ENCODE assay signal across 29 mouse cellular contexts in genomic region chr1:86452713-86453112, GRCm38 (mm10). TPM values are rescaled to one million over a fixed set of nuclear protein-coding genes. Genes with fewer than 3 reads are reported as not detected.
DNase-seq lines count a peak whose midpoint lies in the region; ATAC-seq and TF ChIP-seq lines count a peak whose summit lies in the region.
"Had no signal": no experiment of that assay in that cellular context is flagged by ENCODE, and none has a peak within 500 bp of the region (broad histone marks: within the 10 kb centered on the region; RNA-seq: fewer than 3 reads in every experiment).

No protein-coding gene starts in this region.

- no peak for TF ChIP-seq CTCF in left cerebral cortex, adult 2 months (IDR thresholded peaks at IDR 0.05)

- no peak overlapping the region for H3K4me2 ChIP-seq in heart, embryonic 11.5 days

- H3K4me3 ChIP-seq in heart, embryonic 10.5 days, result no peak overlapping the region
- no peak overlapping the region for H3K4me3 ChIP-seq in heart, embryonic 11.5 days (ENCODE audit: low read depth, low read length)
- H3K4me3 ChIP-seq in left cerebral cortex, adult 2 months, result no peak overlapping the region

- 0 out of 2 replicates have a peak overlapping the region, but pooled peaks have one; percentile 13 for H3K27ac ChIP-seq in heart, embryonic 10.5 days
- no peak overlapping the region for H3K27ac ChIP-seq in heart, embryonic 11.5 days (ENCODE audit: low read depth, low read length)
- no peak overlapping the region for H3K27ac ChIP-seq in left cerebral cortex, adult 2 months

- WGBS in heart, embryonic 10.5 days, result 71% methylated on average over 5 of the region's 5 CpGs
- WGBS in heart, embryonic 11.5 days (ENCODE audit: insufficient replicate concordance), result 71% methylated on average over 5 of the region's 5 CpGs

- no peak for DNase-seq in heart, embryonic 10.5 days (ENCODE audit: low spot score)
- DNase-seq in R1 (ENCODE audit: low read depth, low spot score) (peak; percentile 58), ZHBTc4 (ENCODE audit: low read depth, low spot score) (peak; percentile 61)
- DNase-seq in ovary, adult 18-20 months (ENCODE audit: low spot score), result no peak
- no peak for DNase-seq in left cerebral cortex, adult 2 months (ENCODE audit: extremely low spot score in 1 of 2, low spot score in 2 of 2)
- DNase-seq: adrenal gland, adult 2 months; adrenal gland, adult 8-10 months; adrenal gland, postnatal 10 days; adrenal gland, postnatal 14 days; adrenal gland, postnatal 25 days; adrenal gland, postnatal 36 days; B cell, adult 2 months; cerebellum, adult 11 months; cerebellum, adult 11-12 months; cerebellum, adult 18-20 months; cerebellum, adult 2 months; cerebellum, adult 8-10 months had no signal

- H3K36me3 ChIP-seq in heart, embryonic 10.5 days, result no peaks in the 10 kb centered on the region
- no peaks in the 10 kb centered on the region for H3K36me3 ChIP-seq in heart, embryonic 11.5 days (ENCODE audit: control insufficient read depth, insufficient read depth, low read length)
- H3K36me3 ChIP-seq: G1E had no signal

- intact Hi-C loops in left cerebral cortex, adult 2 months (cut with DNase I), result no loop called here

- no peaks in the 10 kb centered on the region for H3K9me3 ChIP-seq in heart, embryonic 10.5 days
- H3K9me3 ChIP-seq in heart, embryonic 11.5 days (replicated peaks; ENCODE audit: control insufficient read depth, low read length), result no peaks in the 10 kb centered on the region
- H3K9me3 ChIP-seq: G1E had no signal

- H3K27me3 ChIP-seq in heart, embryonic 10.5 days (ENCODE audit: insufficient read depth, poor library complexity, severe bottlenecking), result no peaks in the 10 kb centered on the region
- H3K27me3 ChIP-seq in heart, embryonic 11.5 days (ENCODE audit: control insufficient read depth, insufficient read depth, low read length), result no peaks in the 10 kb centered on the region
- H3K27me3 ChIP-seq: CH12.LX, Patski had no signal

- H3K9ac ChIP-seq in heart, embryonic 11.5 days (ENCODE audit: low read depth, low read length), result no peak overlapping the region

- H3K4me1 ChIP-seq in heart, embryonic 10.5 days, result peaks cover 7% of the 10 kb centered on the region
- H3K4me1 ChIP-seq in heart, embryonic 11.5 days (ENCODE audit: control insufficient read depth, insufficient read depth, low read length), result peaks cover 7% of the 10 kb centered on the region; the same call in 1 of the 2 replicates

- ATAC-seq in heart, embryonic 11.5 days (replicated peaks; ENCODE audit: insufficient number of reproducible peaks, low FRiP score, low TSS enrichment), result no peak
- ATAC-seq: activated CD4-positive, CD25-positive, alpha-beta regulatory T cell, adult 4 months; CD4-positive, CD25-positive, alpha-beta regulatory T cell, adult 4 months; Patski had no signal

RNA-seq across cellular contexts. Expression of gene Tex44, which starts 26.6 kb away (rescaled TPM):
- polyA plus RNA-seq in heart, embryonic 10.5 days (2016; fragmentation: Nextera tagmentation; extraction: Ambion mirVana), result not detected in 2 replicates
- not detected in 2 replicates for polyA plus RNA-seq in heart, embryonic 11.5 days (2014; fragmentation: Nextera tagmentation; extraction: Ambion mirVana)
- not detected for total RNA-seq in left cerebral cortex, adult 2 months (2021)
- total RNA-seq: adrenal gland, adult 18-20 months; adrenal gland, adult 2 months; adrenal gland, adult 8-10 months; adrenal gland, postnatal 10 days; adrenal gland, postnatal 14 days; adrenal gland, postnatal 25 days; adrenal gland, postnatal 36 days; adrenal gland, postnatal 4 days; CH12.LX; ES-E14; MEL had no signal
- polyA plus RNA-seq: activated CD4-positive, CD25-positive, alpha-beta regulatory T cell, adult 4 months; adrenal gland, adult 2 months; brain, embryonic 14.5 days; C2C12; CD4-positive, CD25-positive, alpha-beta regulatory T cell, adult 4 months; cerebellum, adult 2 months; G1E; Patski had no signal

RNA-seq across cellular contexts. Expression of gene Nmur1, which starts 26.7 kb away (rescaled TPM):
- 0.10 TPM in 1 of 2 replicates, not detected in the other for polyA plus RNA-seq in heart, embryonic 10.5 days (2016; fragmentation: Nextera tagmentation; extraction: Ambion mirVana)
- not detected in 2 replicates for polyA plus RNA-seq in heart, embryonic 11.5 days (2014; fragmentation: Nextera tagmentation; extraction: Ambion mirVana)
- not detected for total RNA-seq in left cerebral cortex, adult 2 months (2021)
- total RNA-seq: adrenal gland, adult 18-20 months; adrenal gland, adult 2 months; adrenal gland, adult 8-10 months; adrenal gland, postnatal 10 days; adrenal gland, postnatal 14 days; adrenal gland, postnatal 25 days; adrenal gland, postnatal 36 days; adrenal gland, postnatal 4 days; CH12.LX; G1E; MEL had no signal
- polyA plus RNA-seq: G1E, Patski had no signal

Comparison
In these comparisons a context has a peak if more than half of its experiments do, and no peak if none do; other contexts are left out.
1. DNase-seq: peak in R1 (single experiment) and ZHBTc4 (single experiment); none in heart, embryonic 10.5 days (single experiment), ovary, adult 18-20 months (single experiment) and left cerebral cortex, adult 2 months (0 of 2).